Mouse (Mus musculus): Measurements from ENCODE around the gene Slc25a39. TPM values are rescaled to one million over a fixed set of nuclear protein-coding genes. Genes with fewer than 3 reads are reported as not detected.

The Slc25a39 gene
- polyA plus RNA-seq, 1 experiment from 2014 or later = 376 TPM

- H3K36me3 ChIP-seq (ENCODE audit: control insufficient read depth, insufficient read depth, low read length) = peaks cover 13% of the 10 kb centered on the region
- peaks cover 23% of the 10 kb centered on the region for H3K4me1 ChIP-seq (ENCODE audit: control insufficient read depth, insufficient read depth, low read length)
- H3K9ac ChIP-seq (ENCODE audit: low read depth, low read length) = peak overlapping the region; percentile 16; the same call in 1 of the 2 replicates
- H3K4me3 ChIP-seq (ENCODE audit: low read length) = 0 out of 2 replicates have a peak overlapping the region, but pooled peaks have one; percentile 8
- 64% methylated on average over 16 of the region's 16 CpGs for WGBS
- no peak overlapping the region for H3K27ac ChIP-seq (ENCODE audit: low read length)
- no peaks in the 10 kb centered on the region for H3K27me3 ChIP-seq (replicated peaks; ENCODE audit: control insufficient read depth, insufficient read depth, low read length)
- H3K9me3 ChIP-seq (ENCODE audit: control insufficient read depth, low read length) = no peaks in the 10 kb centered on the region
- no peak for ATAC-seq
- H3K4me2 ChIP-seq (ENCODE audit: low read depth, low read length) = peak overlapping the region; percentile 17; the same call in 1 of the 2 replicates
These were observed 24.5 kb upstream of the Slc25a39 start for GRCm38 (mm10) chr11:102432115-102432843.

GRCm38 (mm10) chr11:102431728-102432114, 24.0 kb upstream of the Slc25a39 start:
- H3K9ac ChIP-seq (ENCODE audit: low read depth, low read length) = 0 out of 2 replicates have a peak overlapping the region, but pooled peaks have one; percentile 11
- no peak for ATAC-seq

GRCm38 (mm10) chr11:102431018-102431645, 23.4 kb upstream of the Slc25a39 start:
- Histone ChIP-seq H3K4me3 (ENCODE audit: low read length) (peak overlapping the region; percentile 71), H3K36me3 (ENCODE audit: control insufficient read depth, insufficient read depth, low read length) (peaks cover 13% of the 10 kb centered on the region), H3K4me1 (ENCODE audit: control insufficient read depth, insufficient read depth, low read length) (peaks cover 19% of the 10 kb centered on the region), H3K27ac (ENCODE audit: low read length) (peak overlapping the region; percentile 93), H3K9me3 (ENCODE audit: control insufficient read depth, low read length) (no peaks in the 10 kb centered on the region), H3K9ac (ENCODE audit: low read depth, low read length) (peak overlapping the region; percentile 75), H3K4me2 (ENCODE audit: low read depth, low read length) (peak overlapping the region; percentile 87), H3K27me3 (replicated peaks; ENCODE audit: control insufficient read depth, insufficient read depth, low read length) (no peaks in the 10 kb centered on the region)
- WGBS = 0% methylated on average over 7 of the region's 7 CpGs
- peak; percentile 27; the same call in 1 of the 2 replicates for ATAC-seq

More at GRCm38 (mm10) chr11:102431728-102432114, 24.0 kb upstream of the Slc25a39 start:
- Histone ChIP-seq H3K9me3 (ENCODE audit: control insufficient read depth, low read length) (no peaks in the 10 kb centered on the region), H3K4me2 (ENCODE audit: low read depth, low read length) (0 out of 2 replicates have a peak overlapping the region, but pooled peaks have one; percentile 17), H3K36me3 (ENCODE audit: control insufficient read depth, insufficient read depth, low read length) (peaks cover 13% of the 10 kb centered on the region), H3K27me3 (replicated peaks; ENCODE audit: control insufficient read depth, insufficient read depth, low read length) (no peaks in the 10 kb centered on the region), H3K4me3 (ENCODE audit: low read length) (0 out of 2 replicates have a peak overlapping the region, but pooled peaks have one; percentile 8), H3K27ac (ENCODE audit: low read length) (no peak overlapping the region), H3K4me1 (ENCODE audit: control insufficient read depth, insufficient read depth, low read length) (peaks cover 19% of the 10 kb centered on the region)
- WGBS = 83% methylated on average over 3 of the region's 3 CpGs

GRCm38 (mm10) chr11:102430121-102431017, 22.6 kb upstream of the Slc25a39 start, which contains the start of gene Grn:
Grn (plus strand) TSS chr11:102430315.
- Histone ChIP-seq H3K9me3 (ENCODE audit: control insufficient read depth, low read length) (no peaks in the 10 kb centered on the region), H3K4me3 (ENCODE audit: low read length) (peak within 1 kb of the TSS; percentile 71), H3K4me2 (ENCODE audit: low read depth, low read length) (peak within 1 kb of the TSS; percentile 87), H3K27me3 (replicated peaks; ENCODE audit: control insufficient read depth, insufficient read depth, low read length) (no peaks in the 10 kb centered on the region), H3K4me1 (ENCODE audit: control insufficient read depth, insufficient read depth, low read length) (peaks cover 19% of the 10 kb centered on the region), H3K9ac (ENCODE audit: low read depth, low read length) (peak within 1 kb of the TSS; percentile 77), H3K36me3 (ENCODE audit: control insufficient read depth, insufficient read depth, low read length) (peaks cover 8% of the 10 kb centered on the region), H3K27ac (ENCODE audit: low read length) (peak within 1 kb of the TSS; percentile 93)
- peak; percentile 95 for ATAC-seq
- under 1% methylated on average over 29 of the region's 29 CpGs for WGBS

- Histone ChIP-seq H3K9me3 (ENCODE audit: control insufficient read depth, low read length) (no peaks in the 10 kb centered on the region), H3K4me1 (ENCODE audit: control insufficient read depth, insufficient read depth, low read length) (peaks cover 19% of the 10 kb centered on the region), H3K9ac (ENCODE audit: low read depth, low read length) (peak overlapping the region; percentile 77), H3K27me3 (replicated peaks; ENCODE audit: control insufficient read depth, insufficient read depth, low read length) (no peaks in the 10 kb centered on the region), H3K4me2 (ENCODE audit: low read depth, low read length) (peak overlapping the region; percentile 87), H3K36me3 (ENCODE audit: control insufficient read depth, insufficient read depth, low read length) (peaks cover under 1% of the 10 kb centered on the region; the same call in 1 of the 2 replicates), H3K27ac (ENCODE audit: low read length) (no peak overlapping the region), H3K4me3 (ENCODE audit: low read length) (peak overlapping the region; percentile 71)
- WGBS = 49% methylated on average over 3 of the region's 3 CpGs
- ATAC-seq = no peak
These were observed 21.8 kb upstream of the Slc25a39 start for GRCm38 (mm10) chr11:102429551-102429950.

- no peaks in the 10 kb centered on the region for H3K9me3 ChIP-seq (ENCODE audit: control insufficient read depth, low read length)
- H3K4me2 ChIP-seq (ENCODE audit: low read depth, low read length) = peak overlapping the region; percentile 87
- no peaks in the 10 kb centered on the region for H3K36me3 ChIP-seq (ENCODE audit: control insufficient read depth, insufficient read depth, low read length)
- no peak overlapping the region; the same call in 1 of the 2 replicates for H3K27ac ChIP-seq (ENCODE audit: low read length)
- H3K4me1 ChIP-seq (ENCODE audit: control insufficient read depth, insufficient read depth, low read length) = peaks cover 19% of the 10 kb centered on the region
- no peak for ATAC-seq
- H3K4me3 ChIP-seq (ENCODE audit: low read length) = peak overlapping the region; percentile 71; the same call in 1 of the 2 replicates
- H3K27me3 ChIP-seq (replicated peaks; ENCODE audit: control insufficient read depth, insufficient read depth, low read length) = no peaks in the 10 kb centered on the region
- H3K9ac ChIP-seq (ENCODE audit: low read depth, low read length) = peak overlapping the region; percentile 77; the same call in 1 of the 2 replicates
- WGBS = 64% methylated on average over 8 of the region's 8 CpGs
These were observed 21.3 kb upstream of the Slc25a39 start for GRCm38 (mm10) chr11:102428981-102429540.

GRCm38 (mm10) chr11:102425555-102426316, 18.0 kb upstream of the Slc25a39 start:
- Histone ChIP-seq H3K4me3 (ENCODE audit: low read length) (no peak overlapping the region), H3K36me3 (ENCODE audit: control insufficient read depth, insufficient read depth, low read length) (no peaks in the 10 kb centered on the region), H3K27me3 (replicated peaks; ENCODE audit: control insufficient read depth, insufficient read depth, low read length) (no peaks in the 10 kb centered on the region), H3K9me3 (ENCODE audit: control insufficient read depth, low read length) (no peaks in the 10 kb centered on the region), H3K27ac (ENCODE audit: low read length) (no peak overlapping the region), H3K4me1 (ENCODE audit: control insufficient read depth, insufficient read depth, low read length) (peaks cover 7% of the 10 kb centered on the region), H3K4me2 (ENCODE audit: low read depth, low read length) (no peak overlapping the region), H3K9ac (ENCODE audit: low read depth, low read length) (no peak overlapping the region)
- no peak for ATAC-seq
- WGBS = 79% methylated on average over 8 of the region's 8 CpGs

- Histone ChIP-seq H3K9me3 (ENCODE audit: control insufficient read depth, low read length) (no peaks in the 10 kb centered on the region), H3K36me3 (ENCODE audit: control insufficient read depth, insufficient read depth, low read length) (no peaks in the 10 kb centered on the region), H3K4me2 (ENCODE audit: low read depth, low read length) (no peak overlapping the region), H3K27ac (ENCODE audit: low read length) (no peak overlapping the region), H3K4me1 (ENCODE audit: control insufficient read depth, insufficient read depth, low read length) (peaks cover 5% of the 10 kb centered on the region), H3K4me3 (ENCODE audit: low read length) (no peak overlapping the region), H3K27me3 (replicated peaks; ENCODE audit: control insufficient read depth, insufficient read depth, low read length) (no peaks in the 10 kb centered on the region), H3K9ac (ENCODE audit: low read depth, low read length) (no peak overlapping the region)
- ATAC-seq = no peak
- 79% methylated on average over 6 of the region's 6 CpGs for WGBS
These were observed 16.9 kb upstream of the Slc25a39 start for GRCm38 (mm10) chr11:102424666-102425065.
